Mouse (Mus musculus) forebrain, embryonic 14.5 days (tissue): ENCODE measurements around the gene Fbxw11. TPM values are rescaled to one million over a fixed set of nuclear protein-coding genes. Genes with fewer than 3 reads are reported as not detected.
"Not testable (repeated sequence)": the region's sequence is repeated elsewhere in the genome, so short reads cannot be mapped to it uniquely, and the experiment has no call there.

Experiments
- ATAC-seq: fragments of 200-750 bp; cut with Nextera tagmentation; 2 replicates; pipeline ENCODE4 v1.8.0; 2017; ENCODE audit warnings: mild to moderate bottlenecking, moderate library complexity
- DNase-seq: peaks from one replicate; pipeline ENCODE4 v3.0.0-alpha.2; 2015; ENCODE audit warnings: low spot score
- H3K27ac ChIP-seq: fragments of 300-500 bp; sonication (generic); 2 replicates; pipeline ENCODE4 v1.5.1; 2014; ENCODE audit warnings: low read depth, mild to moderate bottlenecking, control low read depth, low read length, moderate library complexity
- H3K27me3 ChIP-seq: fragments of 300-500 bp; sonication (generic); replicated peaks from 2 replicates; pipeline ENCODE4 v1.6.1; 2014; ENCODE audit warnings: low read length, control low read depth, mixed read lengths; ENCODE audit not compliant: control insufficient read depth, insufficient read depth
- H3K36me3 ChIP-seq: fragments of 300-500 bp; sonication (generic); 2 replicates; pipeline ENCODE4 v1.6.1; 2014; ENCODE audit warnings: low read length, control low read depth; ENCODE audit not compliant: control insufficient read depth, insufficient read depth
- H3K4me1 ChIP-seq: fragments of 300-500 bp; sonication (generic); 2 replicates; pipeline ENCODE4 v1.6.1; 2014; ENCODE audit warnings: antibody characterized with exemption, low read length, control low read depth; ENCODE audit not compliant: control insufficient read depth, insufficient read depth
- H3K4me2 ChIP-seq: fragments of 300-500 bp; sonication (generic); 2 replicates; pipeline ENCODE4 v1.6.1; 2014; ENCODE audit warnings: mild to moderate bottlenecking, control low read depth, low read length
- H3K4me3 ChIP-seq: fragments of 300-500 bp; sonication (generic); 2 replicates; pipeline ENCODE4 v1.5.1; 2014; ENCODE audit warnings: low read depth, low read length, control low read depth
- H3K9ac ChIP-seq: fragments of 300-500 bp; sonication (generic); 2 replicates; pipeline ENCODE4 v1.6.1; 2014; ENCODE audit warnings: mild to moderate bottlenecking, low read length, control low read depth, moderate library complexity
- H3K9me3 ChIP-seq: fragments of 300-500 bp; sonication (generic); replicated peaks from 2 replicates; pipeline ENCODE4 v1.6.1; 2016; ENCODE audit warnings: low read length, control low read depth, mixed read lengths; ENCODE audit not compliant: control insufficient read depth
- WGBS: fragments of 180-500 bp; shearing (Covaris S2); extraction: QIAGEN DNeasy Blood & Tissue Kit; methylation state at CpG from one replicate; pipeline ENCODE4 v1.1.7; 2014; 5-methylcytosine and 5-hydroxymethylcytosine counted together
- polyA plus RNA-seq: library from polyadenylated mRNA; unstranded; fragments of >200 nt; fragmentation: Nextera tagmentation; extraction: Ambion mirVana; gene quantifications from 2 replicates; pipeline ENCODE4 v1.2.1, GENCODE M21; 2014

The Fbxw11 gene
- polyA plus RNA-seq, 1 experiment from 2014 or later = 83.1 TPM

DNA sequence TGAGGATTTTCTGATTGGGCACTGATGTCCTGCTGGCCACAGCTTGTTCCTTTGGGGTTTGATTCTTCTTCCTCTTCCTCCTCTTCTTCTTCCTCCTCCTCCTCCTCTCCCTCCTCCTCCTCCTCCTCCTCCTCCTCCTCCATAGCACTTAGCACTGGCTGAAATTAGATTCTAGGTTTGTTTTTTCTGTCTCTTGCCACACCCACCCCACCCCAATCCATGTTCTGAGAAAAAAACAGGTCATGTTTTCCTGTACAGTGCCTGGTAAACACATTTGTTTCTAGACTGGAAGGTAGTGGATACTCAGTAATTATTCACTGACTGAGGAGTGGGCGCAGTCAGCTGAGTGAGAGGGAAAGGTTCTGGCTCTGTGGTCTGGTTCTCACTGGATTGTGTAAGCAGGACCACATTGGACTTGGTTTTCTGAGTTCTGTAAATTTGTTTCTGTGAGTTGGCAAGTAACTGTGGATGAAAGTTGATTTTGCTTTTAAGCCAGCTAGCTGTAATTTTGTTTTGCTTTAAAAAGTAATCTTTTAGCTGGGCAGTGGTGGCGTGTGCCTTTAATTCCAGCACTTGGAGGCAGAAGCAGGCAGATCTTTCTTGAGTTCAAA lies 45.8 kb downstream of the Fbxw11 start:
- no peaks in the 10 kb centered on the region for H3K36me3 ChIP-seq
- WGBS = 94% methylated on average over 2 of the region's 2 CpGs
- no peaks in the 10 kb centered on the region for H3K9me3 ChIP-seq
- no peak overlapping the region for H3K4me3 ChIP-seq
- no peaks in the 10 kb centered on the region for H3K4me1 ChIP-seq
- no peak overlapping the region for H3K27ac ChIP-seq
- H3K4me2 ChIP-seq = no peak overlapping the region
- no peak for ATAC-seq
- no peak overlapping the region for H3K9ac ChIP-seq
- H3K27me3 ChIP-seq = no peaks in the 10 kb centered on the region
- DNase-seq = no peak

DNA sequence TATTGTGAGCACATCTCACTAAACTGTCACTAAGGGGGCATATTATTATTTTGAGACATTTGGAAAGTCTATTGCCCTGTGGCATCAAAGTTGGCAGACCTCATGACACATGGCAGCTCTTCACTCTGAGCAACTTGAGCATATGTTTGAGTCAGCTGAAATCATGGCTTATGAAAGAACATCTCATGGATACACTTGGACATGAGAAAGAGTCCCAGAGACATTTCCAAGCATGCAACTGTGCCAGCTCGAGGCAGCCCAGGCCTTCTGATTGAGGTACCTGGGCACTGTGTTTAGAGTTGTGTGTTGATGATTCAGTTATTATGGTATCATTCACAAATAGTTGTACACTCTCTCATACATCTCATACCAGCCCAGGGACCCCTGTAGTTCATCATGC lies 47.0 kb downstream of the Fbxw11 start:
- DNase-seq (no peak), ATAC-seq (no peak)
- no peaks in the 10 kb centered on the region for H3K9me3 ChIP-seq
- H3K27ac ChIP-seq = no peak overlapping the region
- no peak overlapping the region for H3K9ac ChIP-seq
- H3K4me2 ChIP-seq = no peak overlapping the region
- H3K4me3 ChIP-seq = no peak overlapping the region
- no peaks in the 10 kb centered on the region for H3K36me3 ChIP-seq
- H3K27me3 ChIP-seq = no peaks in the 10 kb centered on the region
- WGBS = 82% methylated on average over 1 of the region's 1 CpGs
- H3K4me1 ChIP-seq = no peaks in the 10 kb centered on the region

DNA sequence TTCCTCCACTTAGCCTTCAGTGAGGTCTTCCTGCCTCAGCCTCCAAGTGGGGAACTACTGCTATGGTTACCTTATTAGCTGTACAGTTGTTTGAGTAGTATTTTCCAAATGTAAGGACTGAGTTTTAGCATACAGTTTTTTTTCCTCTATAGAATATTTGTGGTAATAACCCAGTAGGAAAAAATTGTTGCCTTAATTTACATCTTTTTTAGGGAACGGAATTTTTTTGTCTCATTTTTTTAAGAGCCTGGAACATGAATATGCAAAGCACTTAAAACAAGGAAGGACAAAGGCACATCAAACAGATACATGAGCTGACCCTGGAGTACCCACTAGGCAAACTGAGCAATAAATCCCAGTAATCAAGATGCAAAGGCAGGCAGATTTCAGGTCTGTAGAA lies 50.3 kb downstream of the Fbxw11 start:
- Histone ChIP-seq H3K9ac (no peak overlapping the region), H3K4me1 (0 out of 2 replicates have a peak, but pooled peaks cover 2% of the 10 kb centered on the region), H3K36me3 (no peaks in the 10 kb centered on the region), H3K4me3 (no peak overlapping the region), H3K27ac (no peak overlapping the region), H3K9me3 (no peaks in the 10 kb centered on the region), H3K4me2 (no peak overlapping the region), H3K27me3 (no peaks in the 10 kb centered on the region)
- DNase-seq (no peak), ATAC-seq (no peak)
- 87% methylated on average over 1 of the region's 1 CpGs for WGBS

DNA sequence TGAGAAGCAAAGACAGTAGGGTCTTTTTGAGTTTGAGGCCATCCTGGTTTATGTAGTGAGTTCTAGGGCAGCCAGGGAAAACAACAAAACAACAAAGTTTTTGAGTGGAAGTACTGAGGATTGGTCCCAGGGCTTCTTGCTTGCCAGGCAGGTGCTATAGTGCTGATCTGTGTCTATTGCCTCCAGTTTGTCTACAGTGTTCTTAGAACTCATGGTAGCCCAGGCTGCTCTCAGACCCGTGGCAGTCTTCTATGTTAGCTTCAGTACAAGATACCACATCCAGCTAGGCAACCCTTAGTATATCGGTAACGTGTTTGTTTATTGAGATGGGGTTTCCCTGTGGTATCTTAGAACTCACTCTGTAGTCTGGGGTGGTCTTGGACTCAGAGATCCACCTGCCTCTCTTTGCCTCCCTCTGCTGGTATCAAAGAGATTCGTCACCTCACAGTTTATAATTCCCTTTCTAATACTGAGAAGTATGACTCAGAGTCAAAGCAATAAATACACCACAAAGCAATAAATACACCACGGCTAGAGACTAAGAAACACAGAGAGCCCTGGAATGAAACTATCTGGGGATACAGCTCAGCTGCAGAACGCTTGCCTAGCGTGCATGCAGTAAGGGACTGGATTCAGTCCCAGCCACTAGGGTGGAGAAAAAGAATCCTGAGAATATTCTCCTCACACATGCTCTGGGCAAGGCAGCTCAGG lies 51.1 kb downstream of the Fbxw11 start:
- H3K4me3 ChIP-seq = no peak overlapping the region
- H3K9me3 ChIP-seq = no peaks in the 10 kb centered on the region
- H3K27ac ChIP-seq = no peak overlapping the region
- no peaks in the 10 kb centered on the region for H3K27me3 ChIP-seq
- H3K4me1 ChIP-seq = 0 out of 2 replicates have a peak, but pooled peaks cover 2% of the 10 kb centered on the region
- ATAC-seq (peak; percentile 40; the same call in 1 of the 2 replicates), DNase-seq (peak; percentile 50)
- no peaks in the 10 kb centered on the region for H3K36me3 ChIP-seq
- no peak overlapping the region for H3K4me2 ChIP-seq
- H3K9ac ChIP-seq = no peak overlapping the region
- WGBS = 64% methylated on average over 7 of the region's 7 CpGs

DNA sequence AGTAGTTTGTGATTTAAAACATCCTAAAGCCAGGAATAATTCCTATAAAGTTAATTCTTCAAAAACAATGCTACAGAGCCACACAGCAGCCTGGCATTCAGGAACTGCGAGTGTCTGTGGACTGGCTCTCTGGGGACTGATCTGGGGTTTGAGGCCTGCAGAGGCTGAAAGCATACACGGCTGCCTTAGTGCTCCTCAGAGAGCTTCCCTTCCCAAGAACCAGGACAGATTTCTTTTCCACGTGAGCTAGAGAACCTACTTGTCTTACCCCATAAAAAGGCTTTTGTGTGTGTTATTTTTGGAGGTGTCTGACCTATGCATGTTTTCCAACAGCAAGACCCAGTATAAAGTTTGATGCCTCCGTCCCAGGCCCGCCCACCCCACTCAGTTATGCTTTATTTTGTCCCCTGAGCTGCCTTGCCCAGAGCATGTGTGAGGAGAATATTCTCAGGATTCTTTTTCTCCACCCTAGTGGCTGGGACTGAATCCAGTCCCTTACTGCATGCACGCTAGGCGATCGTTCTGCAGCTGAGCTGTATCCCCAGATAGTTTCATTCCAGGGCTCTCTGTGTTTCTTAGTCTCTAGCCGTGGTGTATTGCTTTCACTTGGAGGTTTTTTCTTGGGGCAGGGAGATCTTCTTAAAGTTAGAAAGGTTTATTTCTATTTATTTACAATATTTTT lies 51.9 kb downstream of the Fbxw11 start:
- not testable (repeated sequence) for H3K4me3 ChIP-seq, H3K4me1 ChIP-seq, H3K9ac ChIP-seq, H3K36me3 ChIP-seq, ATAC-seq, DNase-seq, H3K4me2 ChIP-seq, H3K27ac ChIP-seq, H3K27me3 ChIP-seq, H3K9me3 ChIP-seq
- WGBS = 69% methylated on average over 9 of the region's 9 CpGs

DNA sequence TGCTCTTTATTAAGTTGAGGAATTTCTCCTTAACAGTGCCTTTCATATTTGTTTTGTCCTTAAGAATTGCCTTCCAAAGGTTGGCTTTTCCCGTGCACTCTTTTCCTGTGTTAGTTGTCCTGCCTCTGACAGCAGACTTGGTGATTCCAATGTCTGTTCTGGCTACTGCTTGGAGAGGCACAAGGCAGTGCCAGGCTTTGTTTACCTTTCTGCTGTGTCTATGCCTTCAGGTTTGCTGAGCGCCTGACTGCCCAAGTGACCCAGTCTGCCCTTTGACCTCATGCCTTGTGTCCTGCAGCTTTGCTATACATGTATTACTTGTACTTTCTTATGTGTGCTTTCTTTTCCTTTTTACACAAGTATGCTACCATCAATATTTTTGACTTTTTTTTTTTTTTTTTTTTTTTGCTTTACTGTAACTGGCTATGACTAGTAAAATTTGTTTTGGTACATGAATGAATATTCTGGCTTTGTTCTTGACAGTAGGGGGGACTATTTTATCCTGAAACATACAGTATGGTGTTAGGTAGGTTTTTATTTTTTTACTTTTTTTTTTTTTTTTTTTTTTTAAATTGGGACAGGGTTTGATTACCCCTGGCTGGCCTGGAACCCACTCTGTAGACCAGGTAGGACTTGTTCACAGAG lies 54.0 kb downstream of the Fbxw11 start:
- H3K4me3 ChIP-seq = no peak overlapping the region
- WGBS = 77% methylated on average over 2 of the region's 2 CpGs
- no peak overlapping the region for H3K27ac ChIP-seq
- no peak for DNase-seq
- no peaks in the 10 kb centered on the region for H3K36me3 ChIP-seq
- H3K4me1 ChIP-seq = 0 out of 2 replicates have a peak, but pooled peaks cover 2% of the 10 kb centered on the region
- no peaks in the 10 kb centered on the region for H3K27me3 ChIP-seq
- no peaks in the 10 kb centered on the region for H3K9me3 ChIP-seq
- ATAC-seq = no peak
- H3K9ac ChIP-seq = no peak overlapping the region
- no peak overlapping the region for H3K4me2 ChIP-seq

DNA sequence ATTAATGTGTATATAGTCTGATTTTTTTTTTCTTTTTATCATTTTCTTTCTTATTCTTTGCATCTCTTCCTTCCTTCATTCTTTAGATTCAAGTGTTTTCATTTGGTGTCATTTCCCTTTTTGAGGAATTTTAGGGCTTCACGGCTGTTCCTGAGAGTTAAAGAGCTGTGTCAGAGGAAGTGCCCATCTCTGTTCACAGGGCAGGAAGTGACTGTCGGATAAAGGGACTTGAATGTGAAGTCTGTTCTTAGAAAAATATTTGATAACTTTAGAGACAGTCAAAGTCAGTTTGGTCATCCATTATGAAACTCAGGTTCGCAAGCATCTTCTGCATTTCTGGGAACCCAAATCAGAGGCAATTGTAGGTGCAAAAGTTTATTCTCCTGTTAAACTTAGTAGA lies 55.2 kb downstream of the Fbxw11 start:
- ATAC-seq (no peak), DNase-seq (no peak)
- Histone ChIP-seq H3K36me3 (no peaks in the 10 kb centered on the region), H3K4me3 (no peak overlapping the region), H3K4me2 (no peak overlapping the region), H3K9me3 (no peaks in the 10 kb centered on the region), H3K9ac (no peak overlapping the region), H3K4me1 (0 out of 2 replicates have a peak, but pooled peaks cover 2% of the 10 kb centered on the region), H3K27ac (no peak overlapping the region), H3K27me3 (no peaks in the 10 kb centered on the region)
- WGBS = 90% methylated on average over 3 of the region's 3 CpGs

DNA sequence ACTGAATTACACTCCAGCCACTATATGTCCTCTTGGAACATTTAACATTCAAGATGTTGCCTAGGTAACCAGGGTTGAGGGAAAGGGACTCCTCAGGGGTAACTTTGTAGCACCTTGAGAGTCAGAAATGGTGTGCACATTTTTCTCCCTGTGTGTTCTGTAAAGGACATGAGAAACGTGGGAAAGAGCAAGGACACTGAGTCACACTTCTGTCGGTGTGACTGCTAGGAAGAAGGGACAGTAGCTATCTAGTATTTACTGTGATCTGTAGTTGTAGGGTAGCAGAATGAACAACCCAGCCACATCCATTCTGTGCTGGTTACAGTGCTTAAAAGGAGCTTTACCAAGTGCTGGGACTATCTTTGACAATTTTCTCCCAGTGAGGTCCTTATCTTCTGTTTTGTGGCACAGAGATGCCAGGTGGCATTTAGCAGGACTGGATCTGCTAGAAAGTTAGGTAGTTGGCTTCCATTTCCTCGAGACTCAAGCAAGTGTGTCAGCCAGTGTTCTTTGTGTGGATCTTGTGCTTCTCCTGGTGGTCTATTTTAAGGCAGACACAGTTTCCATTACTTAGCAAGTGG lies 57.5 kb downstream of the Fbxw11 start:
- Histone ChIP-seq H3K27me3 (no peaks in the 10 kb centered on the region), H3K4me3 (no peak overlapping the region), H3K9ac (no peak overlapping the region), H3K4me2 (no peak overlapping the region), H3K9me3 (no peaks in the 10 kb centered on the region), H3K4me1 (peaks cover 5% of the 10 kb centered on the region; the same call in 1 of the 2 replicates), H3K27ac (no peak overlapping the region), H3K36me3 (no peaks in the 10 kb centered on the region)
- DNase-seq (no peak), ATAC-seq (no peak)
- 88% methylated on average over 3 of the region's 3 CpGs for WGBS
